Mouse (Mus musculus): ENCODE data around the gene Fam135a. TPM values are rescaled to one million over a fixed set of nuclear protein-coding genes. Genes with fewer than 3 reads are reported as not detected.

Fam135a gene
- polyA plus RNA-seq, 1 experiment from 2014 or later, result 37.5 TPM

DNA sequence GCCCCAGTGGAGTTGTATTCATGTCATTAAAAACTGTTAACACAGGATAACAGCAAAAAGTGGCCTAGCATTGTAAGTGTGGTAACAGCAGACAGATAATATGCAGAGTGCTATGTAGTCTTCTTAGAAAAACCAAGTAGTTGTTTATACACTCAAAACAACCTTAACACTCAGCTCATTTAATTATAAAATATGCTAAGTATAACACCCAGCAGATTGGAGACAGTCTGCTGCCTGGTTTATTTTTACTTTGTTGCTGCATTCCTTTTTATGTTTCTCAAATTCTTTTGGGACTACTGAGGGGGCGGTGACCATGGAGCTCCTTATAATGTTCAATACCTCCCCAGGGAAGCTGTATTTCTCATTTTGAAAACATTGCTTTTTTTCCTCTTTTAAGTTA is 22.4 kb upstream of the Fam135a start:
- 80% methylated on average over 1 of the region's 1 CpGs for WGBS
- H3K4me2 ChIP-seq (replicated peaks; ENCODE audit: low read depth, low read length), result no peak overlapping the region
- H3K4me3 ChIP-seq (ENCODE audit: low read depth, low read length), result no peak overlapping the region
- no peaks in the 10 kb centered on the region for H3K4me1 ChIP-seq (ENCODE audit: control insufficient read depth, insufficient read depth, low read length)
- no peaks in the 10 kb centered on the region for H3K9me3 ChIP-seq (ENCODE audit: control insufficient read depth, low read depth, low read length)
- no peak for ATAC-seq (ENCODE audit: insufficient number of reproducible peaks, insufficient read depth, low FRiP score, low read depth)
- H3K9ac ChIP-seq (replicated peaks; ENCODE audit: low read depth, low read length), result no peak overlapping the region
- no peaks in the 10 kb centered on the region for H3K36me3 ChIP-seq (ENCODE audit: control insufficient read depth, insufficient read depth, low read length)
- H3K27me3 ChIP-seq (ENCODE audit: control insufficient read depth, insufficient read depth, low read length), result no peaks in the 10 kb centered on the region
- H3K27ac ChIP-seq (ENCODE audit: low read length), result no peak overlapping the region

DNA sequence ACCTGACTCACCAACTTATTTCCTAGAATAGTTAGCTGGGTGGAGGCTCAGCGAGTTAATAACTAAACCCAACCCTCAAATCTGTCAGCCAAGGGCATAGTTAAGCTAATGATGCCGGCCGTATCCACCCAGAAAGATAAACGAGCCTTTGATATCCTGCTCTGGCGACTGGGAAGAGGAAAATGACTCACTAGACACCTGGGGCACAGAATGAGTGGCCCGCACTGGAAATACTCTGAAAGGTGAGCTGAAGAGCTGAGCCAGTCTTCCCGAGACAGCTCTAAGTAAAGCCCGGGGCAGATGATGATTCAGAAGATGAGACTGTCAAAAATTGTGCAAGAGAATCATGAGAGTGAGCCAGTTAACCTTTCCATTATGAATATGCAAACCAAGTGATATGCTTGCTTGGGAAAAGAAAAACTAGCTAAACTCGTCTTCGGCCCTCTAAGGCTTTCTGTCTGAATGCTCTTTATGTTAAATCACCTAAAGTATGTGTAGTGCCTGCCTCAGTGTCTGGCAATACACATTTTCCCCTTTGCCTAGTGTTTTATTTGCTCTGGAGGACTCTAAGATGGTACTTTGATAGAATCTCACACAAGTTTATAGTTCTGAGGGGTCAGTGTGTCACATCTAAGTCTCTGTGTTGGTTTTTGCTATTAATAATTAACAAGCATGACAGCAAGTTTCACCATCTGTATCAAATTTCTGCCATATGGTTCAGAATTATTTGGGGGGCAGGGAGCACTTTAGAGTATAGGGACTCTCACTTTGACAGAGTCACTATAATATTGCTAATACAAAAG is 8.0 kb upstream of the Fam135a start:
- WGBS, result 33% methylated on average over 10 of the region's 10 CpGs
- H3K9ac ChIP-seq (replicated peaks; ENCODE audit: low read depth, low read length), result no peak overlapping the region
- H3K4me2 ChIP-seq (replicated peaks; ENCODE audit: low read depth, low read length), result peak overlapping the region; percentile 26; the same call in 1 of the 2 replicates
- no peaks in the 10 kb centered on the region for H3K4me1 ChIP-seq (ENCODE audit: control insufficient read depth, insufficient read depth, low read length)
- no peaks in the 10 kb centered on the region for H3K27me3 ChIP-seq (ENCODE audit: control insufficient read depth, insufficient read depth, low read length)
- no peaks in the 10 kb centered on the region for H3K36me3 ChIP-seq (ENCODE audit: control insufficient read depth, insufficient read depth, low read length)
- H3K27ac ChIP-seq (ENCODE audit: low read length), result no peak overlapping the region; the same call in 1 of the 2 replicates
- ATAC-seq (ENCODE audit: insufficient number of reproducible peaks, insufficient read depth, low FRiP score, low read depth), result peak; percentile 77; the same call in 1 of the 2 replicates
- no peak overlapping the region for H3K4me3 ChIP-seq (ENCODE audit: low read depth, low read length)
- no peaks in the 10 kb centered on the region for H3K9me3 ChIP-seq (ENCODE audit: control insufficient read depth, low read depth, low read length)

DNA sequence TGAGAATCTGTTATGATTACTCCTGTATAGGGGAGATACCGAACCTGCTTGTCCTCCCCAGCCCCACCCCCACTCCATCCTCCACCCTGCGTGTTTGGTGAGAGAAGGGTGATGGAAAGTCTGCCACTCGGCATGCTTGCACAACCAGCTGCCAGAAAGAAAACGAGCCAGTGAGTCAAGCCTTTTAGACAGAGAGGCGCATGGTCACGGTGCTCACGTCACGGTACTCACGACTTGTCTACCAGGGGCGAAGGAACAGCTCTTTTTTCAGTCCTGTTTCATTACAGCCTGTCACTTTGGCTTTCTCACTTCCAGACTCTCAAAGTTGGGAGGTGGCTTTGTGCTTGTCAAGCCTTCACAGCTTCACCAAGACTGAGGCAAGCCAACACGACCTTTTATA is 7.2 kb upstream of the Fam135a start:
- H3K4me3 ChIP-seq (ENCODE audit: low read depth, low read length), result no peak overlapping the region
- H3K27me3 ChIP-seq (ENCODE audit: control insufficient read depth, insufficient read depth, low read length), result no peaks in the 10 kb centered on the region
- peak overlapping the region; percentile 40 for H3K27ac ChIP-seq (ENCODE audit: low read length)
- no peaks in the 10 kb centered on the region for H3K36me3 ChIP-seq (ENCODE audit: control insufficient read depth, insufficient read depth, low read length)
- WGBS, result 39% methylated on average over 11 of the region's 11 CpGs
- H3K4me1 ChIP-seq (ENCODE audit: control insufficient read depth, insufficient read depth, low read length), result no peaks in the 10 kb centered on the region
- H3K9me3 ChIP-seq (ENCODE audit: control insufficient read depth, low read depth, low read length), result no peaks in the 10 kb centered on the region
- ATAC-seq (ENCODE audit: insufficient number of reproducible peaks, insufficient read depth, low FRiP score, low read depth), result peak; percentile 48; the same call in 1 of the 2 replicates
- peak overlapping the region; percentile 26; the same call in 1 of the 2 replicates for H3K4me2 ChIP-seq (replicated peaks; ENCODE audit: low read depth, low read length)
- no peak overlapping the region for H3K9ac ChIP-seq (replicated peaks; ENCODE audit: low read depth, low read length)

DNA sequence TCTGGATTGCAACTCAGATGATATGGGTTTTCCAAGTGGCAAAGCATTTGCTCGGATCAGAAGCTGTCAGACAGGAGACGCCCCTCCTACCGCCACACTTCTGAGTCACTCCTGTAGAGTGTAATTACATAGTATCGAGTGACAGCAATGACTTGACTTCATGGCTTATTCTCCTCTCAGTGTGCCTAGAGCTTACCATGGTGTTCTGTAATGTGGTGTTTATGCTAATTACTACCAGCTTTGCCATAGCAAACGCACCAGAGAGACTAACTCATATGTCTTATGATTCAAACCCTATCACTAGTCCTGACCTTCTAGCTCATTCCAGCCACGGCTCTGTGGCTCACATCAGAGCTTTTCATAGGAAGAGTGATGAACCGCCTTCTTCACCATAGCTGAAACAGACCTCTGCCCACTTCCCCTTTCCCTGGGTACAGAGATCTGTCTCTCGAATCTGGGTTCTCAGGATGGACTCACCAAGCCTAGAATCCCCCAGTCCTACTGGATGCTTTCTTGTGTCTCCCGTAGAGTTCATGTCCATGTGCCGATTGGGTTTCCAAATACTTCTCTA is 2.5 kb upstream of the Fam135a start:
- WGBS, result 67% methylated on average over 10 of the region's 10 CpGs
- no peak for ATAC-seq (ENCODE audit: insufficient number of reproducible peaks, insufficient read depth, low FRiP score, low read depth)

DNA sequence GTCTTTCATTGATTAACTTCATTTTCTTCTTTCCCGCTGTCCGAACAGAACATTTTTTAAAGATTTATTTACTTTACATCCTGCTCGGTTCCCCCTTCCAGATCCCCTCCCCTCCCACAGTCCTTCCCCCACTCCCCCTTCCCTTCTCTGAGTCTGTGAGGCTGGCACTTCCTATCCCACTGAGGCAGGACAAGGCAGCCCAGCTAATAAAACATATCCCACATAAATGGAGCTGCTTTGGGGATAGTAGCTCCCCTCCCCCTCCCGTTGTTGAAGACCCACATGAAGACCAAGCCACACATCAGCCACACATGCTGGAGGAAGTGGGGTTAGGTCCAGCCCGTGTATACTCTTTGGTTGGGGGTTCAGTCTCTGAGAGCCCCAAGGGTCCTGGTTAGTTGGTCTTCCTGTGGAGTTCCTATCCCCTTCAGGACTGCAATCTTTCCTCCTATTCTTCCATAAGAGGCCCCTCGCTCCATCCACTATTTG is 773 bp upstream of the Fam135a start:
- peak; percentile 21; the same call in 1 of the 2 replicates for ATAC-seq (ENCODE audit: insufficient number of reproducible peaks, insufficient read depth, low FRiP score, low read depth)

More for the DNA sequence above, 2.5 kb upstream of the Fam135a start:
- Histone ChIP-seq H3K9ac (replicated peaks; ENCODE audit: low read depth, low read length) (no peak overlapping the region), H3K4me1 (ENCODE audit: control insufficient read depth, insufficient read depth, low read length) (peaks cover 3% of the 10 kb centered on the region; the same call in 1 of the 2 replicates), H3K27ac (ENCODE audit: low read length) (no peak overlapping the region), H3K4me3 (ENCODE audit: low read depth, low read length) (no peak overlapping the region), H3K27me3 (ENCODE audit: control insufficient read depth, insufficient read depth, low read length) (no peaks in the 10 kb centered on the region), H3K36me3 (ENCODE audit: control insufficient read depth, insufficient read depth, low read length) (no peaks in the 10 kb centered on the region), H3K4me2 (replicated peaks; ENCODE audit: low read depth, low read length) (no peak overlapping the region), H3K9me3 (ENCODE audit: control insufficient read depth, low read depth, low read length) (no peaks in the 10 kb centered on the region)

DNA sequence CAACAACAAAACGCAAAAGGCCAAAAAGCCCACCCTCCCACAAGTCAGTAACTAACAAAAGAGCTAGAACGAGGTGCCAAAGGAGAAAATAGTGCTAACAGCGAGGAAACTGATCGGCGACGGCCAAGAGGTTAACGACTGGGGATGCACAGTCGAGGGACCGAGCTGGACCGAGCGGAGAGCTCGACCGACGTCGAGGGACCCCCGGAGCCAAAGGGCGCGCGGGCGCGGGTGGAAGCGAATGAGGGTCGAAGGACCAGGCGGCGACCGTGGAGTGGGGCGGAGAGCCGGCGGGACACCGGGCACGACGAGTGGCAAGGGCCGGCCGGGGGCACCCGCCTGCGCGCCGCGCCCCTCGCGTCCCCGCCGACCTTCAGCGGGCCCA is 608 bp downstream of the Fam135a start:
- no peak for ATAC-seq (ENCODE audit: insufficient number of reproducible peaks, insufficient read depth, low FRiP score, low read depth)
- peak overlapping the region; percentile 84 for H3K9ac ChIP-seq (replicated peaks; ENCODE audit: low read depth, low read length)
- H3K9me3 ChIP-seq (ENCODE audit: control insufficient read depth, low read depth, low read length), result no peaks in the 10 kb centered on the region
- H3K4me1 ChIP-seq (ENCODE audit: control insufficient read depth, insufficient read depth, low read length), result peaks cover 8% of the 10 kb centered on the region; the same call in 1 of the 2 replicates
- H3K27ac ChIP-seq (ENCODE audit: low read length), result peak overlapping the region; percentile 66
- under 1% methylated on average over 43 of the region's 44 CpGs for WGBS
- peak overlapping the region; percentile 79 for H3K4me3 ChIP-seq (ENCODE audit: low read depth, low read length)
- H3K27me3 ChIP-seq (ENCODE audit: control insufficient read depth, insufficient read depth, low read length), result no peaks in the 10 kb centered on the region
- no peaks in the 10 kb centered on the region for H3K36me3 ChIP-seq (ENCODE audit: control insufficient read depth, insufficient read depth, low read length)
- H3K4me2 ChIP-seq (replicated peaks; ENCODE audit: low read depth, low read length), result peak overlapping the region; percentile 55

More for the DNA sequence above, 773 bp upstream of the Fam135a start:
- H3K9ac ChIP-seq (replicated peaks; ENCODE audit: low read depth, low read length), result peak overlapping the region; percentile 65
- H3K36me3 ChIP-seq (ENCODE audit: control insufficient read depth, insufficient read depth, low read length), result no peaks in the 10 kb centered on the region
- H3K4me3 ChIP-seq (ENCODE audit: low read depth, low read length), result peak overlapping the region; percentile 79
- H3K27me3 ChIP-seq (ENCODE audit: control insufficient read depth, insufficient read depth, low read length), result no peaks in the 10 kb centered on the region
- H3K27ac ChIP-seq (ENCODE audit: low read length), result peak overlapping the region; percentile 75
- no peaks in the 10 kb centered on the region for H3K9me3 ChIP-seq (ENCODE audit: control insufficient read depth, low read depth, low read length)
- 39% methylated on average over 6 of the region's 6 CpGs for WGBS
- H3K4me1 ChIP-seq (ENCODE audit: control insufficient read depth, insufficient read depth, low read length), result peaks cover 6% of the 10 kb centered on the region; the same call in 1 of the 2 replicates
- peak overlapping the region; percentile 76 for H3K4me2 ChIP-seq (replicated peaks; ENCODE audit: low read depth, low read length)

DNA sequence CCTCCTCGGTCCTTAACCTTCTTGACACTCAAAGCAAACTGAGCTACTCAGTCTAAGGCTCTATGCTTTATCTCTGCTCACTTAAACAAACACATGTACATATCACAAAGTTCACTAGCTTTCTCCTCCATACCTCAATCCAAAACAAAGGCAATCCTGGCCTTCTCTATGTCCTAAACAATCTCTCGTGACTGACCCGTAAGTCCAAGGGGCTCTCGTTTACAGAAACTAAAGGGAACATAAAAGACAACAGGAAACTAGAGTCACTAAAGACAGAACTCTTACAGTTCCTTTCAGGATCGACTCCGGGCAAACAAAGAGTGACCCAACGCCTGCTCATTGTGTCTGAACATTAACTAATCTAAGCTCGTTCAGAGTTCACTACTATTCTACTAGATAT is 2.6 kb downstream of the Fam135a start:
- H3K36me3 ChIP-seq (ENCODE audit: control insufficient read depth, insufficient read depth, low read length), result no peaks in the 10 kb centered on the region
- no peak for ATAC-seq (ENCODE audit: insufficient number of reproducible peaks, insufficient read depth, low FRiP score, low read depth)
- peaks cover 11% of the 10 kb centered on the region; the same call in 1 of the 2 replicates for H3K4me1 ChIP-seq (ENCODE audit: control insufficient read depth, insufficient read depth, low read length)
- H3K9me3 ChIP-seq (ENCODE audit: control insufficient read depth, low read depth, low read length), result no peaks in the 10 kb centered on the region
- H3K27me3 ChIP-seq (ENCODE audit: control insufficient read depth, insufficient read depth, low read length), result no peaks in the 10 kb centered on the region
- H3K4me3 ChIP-seq (ENCODE audit: low read depth, low read length), result no peak overlapping the region
- WGBS, result 33% methylated on average over 8 of the region's 8 CpGs
- H3K9ac ChIP-seq (replicated peaks; ENCODE audit: low read depth, low read length), result no peak overlapping the region
- no peak overlapping the region for H3K27ac ChIP-seq (ENCODE audit: low read length)
- peak overlapping the region; percentile 13; the same call in 1 of the 2 replicates for H3K4me2 ChIP-seq (replicated peaks; ENCODE audit: low read depth, low read length)

DNA sequence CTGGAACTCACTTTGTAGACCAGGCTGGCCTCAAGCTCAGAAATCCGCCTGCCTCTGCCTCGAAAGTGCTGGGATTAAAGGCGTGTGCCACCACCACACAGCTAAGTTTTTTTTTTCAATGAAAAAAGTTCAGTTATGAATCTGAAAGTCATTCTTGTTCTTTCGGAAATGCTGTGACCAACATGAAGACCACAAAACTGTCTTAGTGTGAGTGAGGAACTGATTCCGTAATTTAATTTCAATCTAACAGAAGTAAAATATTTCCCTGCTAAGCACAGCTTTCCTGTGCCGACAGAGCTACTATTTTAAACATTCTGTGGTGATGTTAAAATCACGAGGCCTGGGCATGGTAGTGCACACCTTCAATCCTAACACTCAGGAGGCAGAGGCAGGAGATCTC is 7.7 kb downstream of the Fam135a start:
- H3K4me3 ChIP-seq (ENCODE audit: low read depth, low read length), result no peak overlapping the region
- no peaks in the 10 kb centered on the region for H3K9me3 ChIP-seq (ENCODE audit: control insufficient read depth, low read depth, low read length)
- no peak overlapping the region for H3K9ac ChIP-seq (replicated peaks; ENCODE audit: low read depth, low read length)
- no peak overlapping the region for H3K4me2 ChIP-seq (replicated peaks; ENCODE audit: low read depth, low read length)
- no peak for ATAC-seq (ENCODE audit: insufficient number of reproducible peaks, insufficient read depth, low FRiP score, low read depth)
- peaks cover 6% of the 10 kb centered on the region; the same call in 1 of the 2 replicates for H3K4me1 ChIP-seq (ENCODE audit: control insufficient read depth, insufficient read depth, low read length)
- no peaks in the 10 kb centered on the region for H3K27me3 ChIP-seq (ENCODE audit: control insufficient read depth, insufficient read depth, low read length)
- 89% methylated on average over 7 of the region's 7 CpGs for WGBS
- no peak overlapping the region for H3K27ac ChIP-seq (ENCODE audit: low read length)
- no peaks in the 10 kb centered on the region for H3K36me3 ChIP-seq (ENCODE audit: control insufficient read depth, insufficient read depth, low read length)

All from stomach, embryonic 14.5 days (tissue).